Mouse (Mus musculus) gonadal fat pad, adult 2 months (tissue): Measurements from ENCODE around the gene Exoc6b. TPM values are rescaled to one million over a fixed set of nuclear protein-coding genes. Genes with fewer than 3 reads are reported as not detected.
A peak's percentile ranks its signal among the peaks of the same experiment; 100 is the strongest.
"Not testable (repeated sequence)": the region's sequence is repeated elsewhere in the genome, so short reads cannot be mapped to it uniquely, and the experiment has no call there.

Experiments
- DNase-seq: peaks from one replicate; pipeline ENCODE4 v3.0.0-alpha.2; 2012; ENCODE audit warnings: low read depth
- polyA plus RNA-seq: library from polyadenylated mRNA; depleted of rRNA; stranded (reverse); fragments of >200 nt; gene quantifications from 2 replicates; pipeline ENCODE4 v1.2.3, GENCODE M21; 2012; rRNA removed

The Exoc6b gene
- 8.4 and 9.2 TPM in 2 replicates for polyA plus RNA-seq

DNA sequence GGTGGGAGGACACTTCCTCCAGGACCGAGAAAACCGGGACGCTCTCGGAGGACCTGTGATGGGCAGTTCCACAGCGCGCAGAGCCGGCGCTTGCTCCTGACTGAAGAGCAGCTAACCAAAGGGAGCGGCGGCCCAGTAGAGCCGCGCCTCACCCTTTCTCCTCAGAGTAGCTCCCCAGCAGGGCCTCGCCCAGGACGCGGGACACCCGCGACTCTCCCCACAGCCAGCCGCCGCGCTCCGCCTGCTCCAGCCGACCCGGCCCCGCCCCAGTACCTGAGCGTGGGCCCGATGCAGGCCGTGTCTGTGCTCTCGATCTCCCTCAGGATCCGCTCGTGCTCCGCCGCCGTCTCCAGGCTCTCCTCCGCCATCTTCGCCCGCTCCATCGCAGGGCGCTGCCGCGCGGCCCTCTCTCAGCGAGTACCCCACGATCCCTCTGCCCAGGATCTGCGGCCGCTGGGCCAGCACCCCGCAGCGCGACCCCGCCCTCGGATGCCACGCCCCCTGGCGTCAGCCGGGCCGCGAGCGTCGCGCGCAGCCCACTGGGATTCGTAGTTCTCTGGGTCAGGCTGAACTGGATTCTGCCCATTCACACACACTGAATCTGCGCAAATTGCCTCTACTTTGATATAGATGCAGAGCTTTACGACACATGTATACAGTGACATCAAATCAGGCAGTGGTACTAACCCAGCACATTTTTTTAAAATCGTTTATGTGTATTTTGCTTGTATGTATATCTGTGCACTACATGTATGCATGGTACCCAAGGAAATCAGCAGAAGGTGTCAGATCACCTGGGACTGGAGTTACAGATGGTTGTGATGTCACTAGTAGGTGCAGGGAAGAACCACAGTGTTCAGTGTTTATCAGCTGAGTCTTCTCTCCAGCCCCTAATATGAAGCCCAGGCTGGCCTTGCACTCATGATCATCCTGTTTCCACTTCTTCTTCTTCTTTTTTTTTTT, at the start of gene Exoc6b:
Exoc6b (minus strand) TSS at position 491 of the 963 bp plus-strand sequence.
- DNase-seq: peak; percentile 30

DNA sequence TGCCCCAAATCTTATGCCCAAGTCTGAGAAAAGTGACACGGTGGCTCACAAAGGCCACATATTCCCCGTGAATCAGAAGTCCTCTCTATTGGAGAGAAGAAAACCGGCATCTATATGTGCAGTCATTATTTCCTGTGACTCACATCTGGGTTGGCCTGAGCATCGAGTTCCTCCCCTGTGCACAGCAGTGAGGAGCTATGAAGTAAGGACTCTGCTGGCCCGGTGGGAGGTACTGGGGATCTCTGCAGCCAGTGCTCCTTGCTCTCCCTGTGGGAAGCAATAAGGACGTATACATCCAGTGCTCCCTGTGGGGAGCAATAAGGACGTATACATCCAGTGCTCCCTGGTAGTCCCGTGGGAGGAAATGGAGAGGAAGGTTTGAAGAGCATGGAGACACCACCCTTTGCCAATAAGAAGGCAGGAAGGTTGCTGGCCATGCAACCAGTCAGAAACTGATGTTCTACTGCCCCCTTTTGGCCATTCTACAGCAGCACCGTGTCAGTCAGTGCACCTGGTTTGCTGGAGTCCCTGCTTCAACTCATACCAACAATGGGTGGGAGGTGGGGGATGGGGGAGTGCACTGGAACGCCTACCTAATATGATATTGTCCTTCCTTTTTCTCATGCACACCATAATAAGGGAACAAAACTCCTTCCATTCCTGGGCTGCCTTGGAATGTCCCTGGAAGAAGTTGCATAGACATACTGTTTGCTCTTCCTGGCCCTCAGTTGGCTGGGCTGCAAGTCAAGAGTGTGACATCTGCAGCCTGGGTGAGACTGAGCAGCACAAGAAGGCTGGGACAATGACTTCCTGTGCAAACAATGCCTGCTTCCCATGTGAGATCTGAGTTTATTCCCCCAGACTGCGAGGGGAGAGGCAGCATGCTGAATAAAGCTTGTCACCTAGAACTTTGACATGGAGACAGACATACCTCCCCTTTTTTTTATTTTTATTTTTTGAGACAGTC, 48.5 kb upstream of the Exoc6b start:
- DNase-seq: not testable (repeated sequence)

DNA sequence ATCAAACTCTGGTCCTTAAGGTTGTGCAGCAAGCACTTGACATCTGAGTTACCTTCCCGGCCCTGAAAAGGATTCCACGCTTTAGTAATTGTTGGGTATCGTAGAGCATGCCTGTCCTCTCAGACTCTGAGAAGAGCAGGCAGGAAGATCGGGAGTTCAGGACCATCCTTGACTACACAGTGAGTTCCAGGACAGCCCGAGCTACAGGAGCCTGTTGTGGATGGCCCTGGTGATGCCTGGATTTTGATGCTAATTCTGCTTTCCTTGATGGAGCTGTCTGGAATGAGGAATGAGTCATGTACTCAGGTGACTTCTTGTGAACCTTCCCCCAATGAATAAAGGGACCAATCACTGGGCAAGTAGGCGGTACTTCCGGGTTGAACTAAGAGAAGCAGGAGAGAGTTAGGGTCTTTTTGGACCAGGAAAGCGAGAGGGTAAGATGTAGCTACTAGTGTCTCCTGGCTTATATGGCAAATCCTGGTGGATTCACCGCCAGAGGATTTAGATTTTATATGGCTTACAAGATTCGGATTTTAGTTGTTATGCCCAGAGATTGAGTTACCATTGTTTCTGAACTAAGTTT, 35.8 kb upstream of the Exoc6b start:
- no peak for DNase-seq

DNA sequence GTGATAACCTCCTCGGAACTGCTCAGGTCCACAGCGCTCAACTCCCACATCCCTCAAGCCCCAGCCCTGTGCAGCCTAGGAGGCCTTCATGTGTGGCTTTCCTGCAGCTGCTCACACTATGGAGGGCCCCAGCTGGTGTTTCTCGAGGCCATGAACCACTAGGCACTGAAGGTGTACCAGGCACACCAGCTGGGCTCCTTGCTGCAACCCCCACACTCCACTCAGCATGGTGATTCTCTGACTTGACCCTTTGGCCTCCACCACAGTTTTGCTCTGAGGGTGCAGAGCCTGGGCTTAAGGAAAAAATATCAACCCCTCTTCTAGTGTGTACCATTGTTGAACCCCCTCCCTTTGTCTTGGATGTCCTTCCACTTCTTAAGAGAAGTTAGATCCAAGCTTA, 34.0 kb upstream of the Exoc6b start:
- DNase-seq: no peak

DNA sequence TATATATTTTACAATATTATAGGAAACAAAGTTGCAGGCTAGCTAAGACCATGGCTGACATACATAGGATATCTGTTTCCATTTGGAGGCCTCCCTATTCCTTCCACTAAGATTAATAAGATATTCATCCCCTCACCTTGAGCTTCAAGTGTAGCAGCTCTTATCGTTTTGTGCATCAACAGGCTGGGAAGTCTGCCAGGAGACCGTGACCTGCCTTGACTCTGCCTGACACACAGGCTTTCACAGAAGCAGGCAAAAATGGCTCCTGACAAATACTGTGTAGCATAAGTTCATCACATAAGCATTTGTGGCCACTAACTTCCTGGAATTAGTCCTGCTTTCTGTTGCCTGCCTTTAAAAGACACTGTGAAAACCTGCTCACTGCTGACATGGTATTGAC, 27.1 kb upstream of the Exoc6b start:
- no peak for DNase-seq

DNA sequence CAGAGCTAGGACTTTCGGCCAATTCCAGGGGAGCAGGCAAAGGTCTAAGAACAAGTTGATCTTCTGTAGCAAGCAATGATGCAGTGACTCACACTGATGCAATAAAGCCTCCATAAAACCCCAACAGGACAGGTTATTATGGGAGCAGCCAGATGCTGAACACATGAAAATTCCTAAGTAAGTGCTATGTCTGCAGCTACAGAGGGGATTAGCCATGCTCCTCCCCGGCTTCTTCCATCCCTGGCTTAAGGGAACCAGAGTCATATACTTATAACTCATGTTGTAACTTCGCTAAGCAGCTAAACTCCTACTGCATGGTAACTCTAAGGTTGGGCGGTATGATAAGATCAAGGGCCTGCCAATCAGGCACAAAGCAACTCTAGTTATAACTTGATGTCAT, 18.1 kb upstream of the Exoc6b start:
- peak; percentile 60 for DNase-seq

DNA sequence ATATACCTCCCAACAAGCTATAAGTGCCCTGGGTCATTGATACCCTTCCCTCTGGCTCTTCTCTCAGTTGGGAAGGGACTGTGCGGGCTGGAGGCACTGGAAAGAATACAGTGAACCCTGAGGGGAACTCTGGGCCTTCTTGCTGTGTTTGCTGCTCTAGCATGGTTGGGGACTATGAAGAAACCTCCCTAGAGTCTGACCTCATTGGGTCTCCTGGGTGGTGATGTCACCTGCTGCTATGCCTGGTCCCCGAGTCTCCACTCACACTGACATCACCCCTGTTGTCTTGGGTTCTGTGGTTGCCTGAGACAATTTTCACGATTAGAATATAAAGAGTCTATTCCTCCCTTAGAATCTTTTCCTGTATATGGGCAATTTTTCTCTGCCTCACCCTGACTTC, 17.3 kb upstream of the Exoc6b start:
- DNase-seq: no peak

DNA sequence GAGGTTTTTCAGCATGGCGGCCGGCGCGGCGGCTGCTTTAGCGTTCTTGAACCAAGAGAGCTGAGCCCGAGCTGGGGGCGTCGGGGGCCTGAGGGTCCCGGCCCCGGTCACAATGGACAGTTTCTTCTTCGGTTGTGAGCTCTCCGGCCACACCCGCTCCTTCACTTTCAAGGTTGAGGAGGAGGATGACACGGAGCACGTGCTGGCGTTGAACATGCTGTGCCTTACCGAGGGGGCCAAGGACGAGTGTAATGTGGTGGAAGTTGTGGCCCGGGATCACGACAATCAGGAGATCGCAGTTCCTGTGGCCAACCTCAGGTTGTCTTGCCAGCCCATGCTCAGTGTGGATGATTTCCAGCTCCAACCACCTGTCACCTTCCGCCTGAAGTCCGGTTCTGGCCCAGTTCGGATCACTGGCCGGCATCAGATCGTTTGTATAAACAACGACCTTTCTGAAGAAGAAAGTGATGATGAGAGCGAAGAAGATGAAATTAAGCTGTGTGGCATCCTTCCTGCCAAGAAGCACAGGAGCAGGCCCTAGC, 6.9 kb upstream of the Exoc6b start:
- not testable (repeated sequence) for DNase-seq

DNA sequence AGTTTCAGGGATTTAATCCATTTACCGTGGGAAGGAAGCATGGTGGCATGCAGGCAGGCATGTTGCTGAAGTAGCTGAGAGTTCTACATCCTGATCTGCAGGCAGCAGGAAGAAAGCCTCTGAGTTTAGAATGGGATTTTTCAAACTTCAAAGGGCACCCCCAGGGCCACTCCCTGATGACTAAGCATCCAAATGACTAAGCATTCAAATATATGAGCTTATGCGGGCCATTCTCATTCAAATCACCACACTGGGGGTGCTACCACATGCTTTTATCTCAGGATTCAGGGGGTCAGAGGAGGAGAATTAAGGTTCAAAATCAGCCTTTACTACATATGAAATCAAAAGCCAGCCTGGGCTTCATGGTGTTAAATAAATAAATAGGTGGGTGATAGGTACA, 5.7 kb upstream of the Exoc6b start:
- no peak for DNase-seq

DNA sequence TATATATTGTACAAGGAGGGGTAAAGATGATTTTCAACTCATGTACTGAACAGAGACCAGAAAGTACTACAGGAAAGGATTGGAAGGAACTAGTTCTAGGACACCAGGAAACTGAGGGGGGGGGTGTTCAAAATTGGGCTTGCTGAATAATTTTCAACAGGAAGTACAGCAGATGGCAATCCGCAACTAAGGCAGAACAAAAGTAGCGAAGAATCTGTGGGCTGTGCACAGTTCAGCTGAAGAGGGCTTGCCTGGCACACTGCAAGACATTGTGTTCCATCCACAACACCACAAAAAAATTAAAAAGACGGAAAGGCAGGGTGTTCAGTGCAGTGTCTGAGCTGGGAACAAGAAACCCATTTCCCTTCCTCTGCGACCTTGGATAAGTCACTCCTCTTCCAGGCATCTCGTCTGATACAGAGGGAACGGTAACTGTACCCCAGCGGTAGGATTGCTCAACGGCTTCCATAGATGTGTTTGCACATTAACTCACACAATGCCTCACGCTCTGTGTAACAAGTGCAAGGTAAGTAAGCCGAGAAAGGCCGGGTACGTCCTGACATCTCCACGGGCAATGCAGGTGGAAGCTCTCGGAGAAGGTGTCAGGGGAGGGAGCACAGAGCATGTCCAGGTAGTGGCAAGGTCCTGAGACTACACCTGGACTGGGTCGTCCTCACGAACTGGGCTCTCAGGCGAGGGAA, 841 bp downstream of the Exoc6b start:
- DNase-seq: peak; percentile 9

DNA sequence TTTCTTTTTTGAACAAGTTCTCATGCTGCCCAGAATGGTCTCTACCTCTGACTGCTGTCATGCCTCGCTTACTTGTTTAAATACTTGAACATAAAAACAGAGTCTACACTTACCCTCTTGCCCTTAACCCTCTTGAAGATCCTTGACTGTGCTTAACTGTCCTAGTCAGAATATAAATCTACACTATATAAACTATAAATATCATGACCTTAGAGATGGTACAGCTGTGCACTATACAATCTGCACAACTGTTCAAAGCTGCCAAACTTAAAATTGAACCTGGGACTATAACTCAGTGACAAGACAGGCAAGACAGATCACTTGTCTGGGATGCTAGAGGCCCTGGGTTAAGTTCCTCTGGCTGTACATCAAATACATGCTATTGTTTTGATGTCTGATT, 11.7 kb downstream of the Exoc6b start:
- no peak for DNase-seq

DNA sequence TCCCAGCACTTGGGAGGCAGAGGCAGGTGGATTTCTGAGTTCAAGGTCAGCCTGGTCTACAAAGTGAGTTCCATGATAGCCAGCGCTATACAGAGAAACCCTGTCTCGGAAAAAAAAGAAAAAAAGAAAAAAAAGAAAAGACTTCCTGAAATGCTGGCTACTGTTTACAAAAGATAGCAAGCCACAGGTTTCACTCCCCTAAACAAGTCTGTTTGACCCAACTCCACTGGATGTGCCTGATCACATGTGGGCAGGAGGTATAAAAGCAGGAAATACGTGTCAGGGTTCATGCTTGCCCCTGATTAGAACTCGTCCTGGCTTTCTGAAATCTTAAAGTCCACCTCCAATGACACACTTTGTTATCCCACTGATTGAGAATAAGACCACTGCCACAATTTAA, 18.2 kb downstream of the Exoc6b start:
- DNase-seq: no peak

DNA sequence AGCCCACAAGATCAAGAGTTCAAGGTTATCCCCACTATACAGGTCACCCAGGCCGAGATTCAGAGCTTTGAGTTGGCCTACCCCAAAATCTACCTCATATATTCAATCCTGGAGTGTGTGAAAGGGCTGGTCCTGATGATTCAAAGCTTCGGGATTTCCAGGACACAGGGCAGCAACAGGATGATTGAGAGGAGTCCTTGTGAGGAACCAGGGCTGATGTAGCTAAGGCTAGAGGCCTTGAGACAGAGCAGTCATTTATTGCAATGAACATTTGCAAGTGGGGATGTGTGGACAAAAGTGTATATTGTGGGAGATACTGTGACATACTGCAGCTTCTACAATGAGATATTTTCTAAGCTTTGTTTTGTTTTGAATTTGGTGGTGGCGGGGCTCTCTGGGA, 22.8 kb downstream of the Exoc6b start:
- no peak for DNase-seq

DNA sequence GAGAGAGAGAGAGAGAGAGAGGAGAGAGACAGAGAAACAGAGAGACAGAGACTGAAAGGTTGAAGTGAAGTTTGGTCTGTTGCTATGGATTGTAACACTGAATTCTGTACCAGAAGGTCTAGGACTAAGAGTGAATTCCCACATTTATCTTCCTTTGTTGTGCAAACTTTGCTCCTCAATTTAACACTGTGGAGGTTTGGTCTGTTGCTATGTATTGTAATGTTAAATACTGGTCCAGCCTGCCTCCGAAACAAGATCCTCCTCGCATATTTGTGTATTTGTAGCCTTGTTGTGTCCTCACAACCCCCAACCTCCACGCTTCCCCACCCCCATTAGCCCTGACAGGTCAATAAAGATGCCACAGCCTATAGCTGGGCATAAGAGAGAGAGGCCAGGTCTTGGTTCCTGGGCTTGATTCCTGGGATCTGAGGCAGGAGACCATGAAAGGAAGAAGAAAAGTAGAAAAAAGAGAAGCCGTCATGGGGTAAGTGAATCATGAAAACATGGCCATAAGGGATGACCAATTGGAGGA, 24.6 kb downstream of the Exoc6b start:
- DNase-seq: no peak

DNA sequence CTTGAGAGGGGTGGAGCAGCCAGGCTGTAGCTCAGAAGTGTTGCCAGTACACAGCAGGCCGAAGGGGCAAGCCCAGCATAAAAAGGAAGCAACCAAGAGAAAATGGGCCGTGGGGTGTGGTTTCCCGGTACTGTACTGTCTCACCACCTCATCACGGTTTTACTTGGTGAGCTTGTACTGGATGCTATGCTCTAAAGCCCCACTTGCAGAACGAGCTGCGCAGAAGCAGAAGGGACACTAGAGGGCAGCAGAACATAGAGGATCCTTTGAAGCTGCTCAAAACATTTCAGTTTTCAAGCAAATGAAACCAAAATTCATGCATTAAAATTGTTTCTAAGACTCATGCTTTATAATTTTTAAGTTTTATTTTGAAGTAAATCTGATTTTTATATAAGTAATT, 31.6 kb downstream of the Exoc6b start:
- no peak for DNase-seq

DNA sequence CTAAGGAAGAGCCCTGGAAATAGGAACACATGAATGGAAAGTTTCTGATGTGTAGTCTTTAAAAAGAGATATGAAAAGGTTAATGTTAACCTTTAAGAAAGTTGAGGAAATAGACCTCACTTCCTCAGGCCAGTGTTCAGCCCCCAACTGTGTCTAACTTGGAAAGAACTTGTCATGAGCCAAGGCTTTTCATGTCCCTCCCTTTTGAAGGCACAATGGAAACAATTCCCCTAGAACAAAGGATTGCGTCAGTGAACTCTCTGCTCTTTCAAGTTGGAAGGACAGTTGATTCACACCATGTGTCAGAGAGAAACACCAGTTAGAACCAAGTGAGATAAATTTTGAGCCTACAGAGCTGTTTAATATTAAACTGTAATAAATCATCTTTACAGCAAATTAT, 39.6 kb downstream of the Exoc6b start:
- no peak for DNase-seq

DNA sequence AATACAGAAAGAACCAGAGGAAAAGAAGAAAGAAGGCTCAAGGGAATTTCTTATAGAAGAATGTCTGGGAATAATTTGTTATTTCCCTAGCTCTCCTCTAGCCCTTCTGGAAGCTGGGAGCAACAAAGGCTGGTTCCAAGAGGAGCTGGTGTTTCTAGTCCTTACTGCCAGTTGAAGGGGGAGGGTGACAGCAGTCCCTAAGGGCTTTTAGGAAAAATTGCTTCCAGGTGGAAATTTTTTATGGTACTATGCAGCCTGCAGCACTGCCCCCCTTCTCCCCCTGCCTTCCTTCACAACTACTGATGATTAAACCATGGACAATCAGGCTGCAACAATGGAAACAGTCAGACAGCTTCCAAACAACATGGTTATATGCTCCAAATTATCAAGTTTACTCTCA, 44.9 kb downstream of the Exoc6b start:
- DNase-seq: no peak

DNA sequence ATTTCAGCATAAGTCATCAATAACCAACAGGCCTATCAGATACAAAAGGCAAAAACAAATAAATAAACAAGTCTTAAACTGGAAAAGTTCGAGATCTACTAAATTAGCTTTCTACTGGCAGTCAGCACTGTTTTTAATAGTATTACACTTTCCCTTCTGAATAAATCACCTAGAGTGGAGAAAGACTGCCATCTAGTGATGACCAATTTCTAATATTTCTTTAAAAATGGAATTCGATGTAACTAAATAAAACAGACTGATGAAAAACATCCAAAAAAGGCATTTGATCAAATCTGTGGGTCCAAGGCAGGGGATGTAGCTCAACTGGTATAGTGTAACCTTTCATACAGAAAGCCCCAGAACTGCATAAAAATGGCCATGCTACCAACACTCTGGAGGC, 52.3 kb downstream of the Exoc6b start:
- no peak for DNase-seq

DNA sequence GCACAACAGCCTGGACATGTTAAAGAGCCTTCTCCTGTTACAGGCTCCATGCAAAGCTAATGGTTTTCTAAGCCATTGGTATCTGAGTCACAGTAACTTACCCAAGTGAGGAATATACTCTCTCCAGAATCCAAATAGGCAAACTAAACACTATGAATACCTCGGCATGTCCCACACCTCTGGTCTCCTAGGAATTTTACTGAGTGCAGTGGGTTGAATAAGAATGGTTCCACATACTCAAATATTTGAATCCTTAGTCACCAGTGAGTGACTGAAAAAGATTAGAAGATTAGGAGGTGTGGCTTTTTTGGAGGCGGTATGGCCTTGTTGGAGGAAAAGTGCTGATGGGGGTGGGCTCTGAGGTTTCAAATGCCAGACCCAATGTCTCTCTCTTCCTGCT, 55.4 kb downstream of the Exoc6b start:
- no peak for DNase-seq

DNA sequence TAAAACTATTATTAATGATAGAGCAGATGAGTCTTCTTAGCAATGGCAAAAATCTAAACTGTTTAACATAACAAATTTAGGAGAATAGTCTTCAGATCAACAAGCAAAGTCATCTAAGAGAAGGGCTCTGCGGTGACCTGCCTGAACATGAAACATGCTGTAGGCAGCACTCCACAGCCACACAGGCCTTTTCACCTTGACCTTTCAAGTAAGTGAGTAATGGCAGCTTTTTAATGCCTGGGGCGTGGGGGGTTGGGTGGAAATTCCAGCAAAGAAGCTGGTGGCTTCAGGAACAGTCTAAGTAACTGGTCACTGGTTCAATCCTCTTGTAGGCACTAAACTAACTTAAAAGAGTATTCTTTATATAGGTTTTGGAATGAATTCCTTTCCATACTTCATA, 58.9 kb downstream of the Exoc6b start:
- no peak for DNase-seq

DNA sequence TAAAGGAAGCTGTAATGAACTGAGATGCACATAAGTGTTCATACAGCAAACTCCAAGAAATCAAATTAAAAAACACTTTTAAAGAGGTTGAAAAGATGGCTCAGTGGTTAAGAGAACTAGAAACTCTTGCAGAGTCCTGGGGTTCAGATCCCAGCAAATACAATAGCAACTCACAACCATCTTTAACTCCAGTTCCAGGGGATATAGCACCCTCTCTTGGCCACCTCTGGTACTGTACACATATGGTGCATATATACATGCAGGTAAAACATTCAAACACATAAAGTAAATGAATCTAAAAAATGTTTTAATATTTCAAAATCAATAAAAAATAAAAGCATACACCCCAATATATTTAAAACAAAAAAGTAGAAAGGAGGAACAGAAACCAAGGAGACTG, 73.9 kb downstream of the Exoc6b start:
- no peak for DNase-seq
